Mouse (Mus musculus) MEL-GATA-1-ER (cell line): ENCODE measurements around the gene Dctn3.
"Not testable (repeated sequence)": the region's sequence is repeated elsewhere in the genome, so short reads cannot be mapped to it uniquely, and the experiment has no call there.

Experiments
- DNase-seq: peaks from one replicate; pipeline ENCODE4 v3.0.0-alpha.2; 2012; ENCODE audit warnings: low read depth; ENCODE audit errors: extremely low read depth

The Dctn3 gene

GRCm38 (mm10) chr4:41722918-41723351, at the start of gene Dctn3:
TSS of gene Dctn3 (minus strand) at chr4:41723170.
- peak; percentile 93 for DNase-seq

GRCm38 (mm10) chr4:41767301-41767700, 44.3 kb upstream of the Dctn3 start:
- not testable (repeated sequence) for DNase-seq

GRCm38 (mm10) chr4:41763176-41763575, 40.2 kb upstream of the Dctn3 start:
- not testable (repeated sequence) for DNase-seq

- not testable (repeated sequence) for DNase-seq
Observed at GRCm38 (mm10) chr4:41762688-41763114, 39.7 kb upstream of the Dctn3 start.

GRCm38 (mm10) chr4:41762099-41762687, 39.2 kb upstream of the Dctn3 start:
- no peak for DNase-seq

GRCm38 (mm10) chr4:41761680-41762079, 38.7 kb upstream of the Dctn3 start:
- DNase-seq: no peak

GRCm38 (mm10) chr4:41760911-41761310, 37.9 kb upstream of the Dctn3 start:
- DNase-seq: no peak

GRCm38 (mm10) chr4:41760288-41760721, 37.3 kb upstream of the Dctn3 start:
- DNase-seq: peak; percentile 64

- DNase-seq: no peak
Observed at GRCm38 (mm10) chr4:41759656-41760287, 36.8 kb upstream of the Dctn3 start.

- no peak for DNase-seq
Observed at GRCm38 (mm10) chr4:41759206-41759605, 36.2 kb upstream of the Dctn3 start.

GRCm38 (mm10) chr4:41758701-41759100, 35.7 kb upstream of the Dctn3 start:
- DNase-seq: no peak

- DNase-seq: no peak
Observed at GRCm38 (mm10) chr4:41758021-41758420, 35.1 kb upstream of the Dctn3 start.

GRCm38 (mm10) chr4:41757321-41757720, 34.4 kb upstream of the Dctn3 start:
- no peak for DNase-seq

GRCm38 (mm10) chr4:41756440-41756839, 33.5 kb upstream of the Dctn3 start:
- no peak for DNase-seq

GRCm38 (mm10) chr4:41755338-41756305, 32.7 kb upstream of the Dctn3 start, which contains the start of gene Sigmar1:
TSS of gene Sigmar1 (minus strand) at chr4:41756157.
- DNase-seq: peak; percentile 64

GRCm38 (mm10) chr4:41754797-41755337, 31.9 kb upstream of the Dctn3 start, which contains the start of gene Galt:
TSS of gene Galt (plus strand) at chr4:41755228.
- DNase-seq: peak; percentile 54

- no peak for DNase-seq
Observed at GRCm38 (mm10) chr4:41745021-41745420, 22.1 kb upstream of the Dctn3 start.

GRCm38 (mm10) chr4:41744131-41744530, 21.2 kb upstream of the Dctn3 start:
- DNase-seq: no peak

GRCm38 (mm10) chr4:41741158-41741560, 18.2 kb upstream of the Dctn3 start:
- peak; percentile 97 for DNase-seq

- no peak for DNase-seq
Observed at GRCm38 (mm10) chr4:41740380-41741157, 17.6 kb upstream of the Dctn3 start.

GRCm38 (mm10) chr4:41739260-41739659, 16.3 kb upstream of the Dctn3 start:
- DNase-seq: no peak
